Mouse (Mus musculus): ENCODE measurements around the gene Osbpl11.

GRCm38 (mm10) chr16:33146185-33146584 lies 38.7 kb upstream of the Osbpl11 start:
- TF ChIP-seq POLR2A (IDR thresholded peaks at IDR 0.05; ENCODE audit: low read depth, low read length) (no peak), CTCF (IDR thresholded peaks at IDR 0.05; ENCODE audit: borderline replicate concordance, insufficient read depth, low read length) (no peak)
